Mouse (Mus musculus): Measurements from ENCODE around the gene Zfp423. TPM values are rescaled to one million over a fixed set of nuclear protein-coding genes. Genes with fewer than 3 reads are reported as not detected.

Zfp423 gene
- total RNA-seq, 1 experiment from 2014 or later: 22.0 TPM

- DNase-seq: peak; percentile 16
These were observed 297.1 kb downstream of the Zfp423 start for GRCm38 (mm10) chr8:87662307-87662771.

DNA sequence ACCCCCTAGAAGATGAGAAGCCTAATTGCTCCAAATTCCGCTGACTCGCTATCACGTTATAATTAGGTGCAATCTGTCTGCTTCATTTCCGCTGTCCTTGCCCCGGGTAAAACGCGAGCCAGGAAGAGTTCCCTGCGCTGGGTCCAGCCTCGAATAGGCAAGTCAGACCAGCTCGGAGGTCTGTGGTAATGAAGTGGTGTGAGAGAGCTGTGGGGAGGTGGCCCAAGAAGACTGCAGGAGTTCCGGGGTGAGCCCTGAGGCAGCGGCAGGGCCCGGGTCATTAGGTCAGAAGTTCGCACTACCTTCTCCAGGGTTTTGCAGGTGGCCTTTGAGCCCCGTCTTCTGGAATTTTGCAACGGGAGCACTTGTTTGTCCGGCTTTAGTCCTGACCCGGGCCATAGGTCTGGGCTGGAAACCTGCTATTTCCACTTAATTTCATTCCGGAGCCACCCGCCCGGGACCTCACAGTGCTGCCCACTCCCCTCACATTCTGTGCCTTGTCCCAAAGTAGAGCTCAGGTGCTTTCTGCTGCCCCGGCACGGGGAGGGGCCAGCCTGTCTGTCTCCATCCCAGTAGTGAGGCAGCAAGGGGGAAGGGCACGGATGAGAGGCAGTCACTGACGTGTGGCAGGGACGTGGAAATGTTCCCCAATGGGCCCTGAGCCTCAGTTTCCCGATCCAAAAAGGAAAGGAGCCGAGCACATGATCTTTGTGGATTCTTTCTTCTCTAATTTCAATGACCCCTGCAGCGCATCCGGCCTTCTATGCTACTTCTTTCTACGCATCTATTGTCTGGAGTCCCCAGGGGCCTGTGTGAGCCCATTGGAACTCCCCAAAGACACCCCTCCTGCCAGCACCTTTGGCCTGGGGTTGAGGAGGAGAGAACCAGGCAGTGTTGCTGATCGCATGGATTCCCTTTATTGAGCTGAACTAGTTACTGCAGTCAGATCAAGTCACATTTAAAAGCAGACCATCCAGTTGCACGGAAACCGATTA is 298.2 kb downstream of the Zfp423 start:
- DNase-seq: no peak

DNA sequence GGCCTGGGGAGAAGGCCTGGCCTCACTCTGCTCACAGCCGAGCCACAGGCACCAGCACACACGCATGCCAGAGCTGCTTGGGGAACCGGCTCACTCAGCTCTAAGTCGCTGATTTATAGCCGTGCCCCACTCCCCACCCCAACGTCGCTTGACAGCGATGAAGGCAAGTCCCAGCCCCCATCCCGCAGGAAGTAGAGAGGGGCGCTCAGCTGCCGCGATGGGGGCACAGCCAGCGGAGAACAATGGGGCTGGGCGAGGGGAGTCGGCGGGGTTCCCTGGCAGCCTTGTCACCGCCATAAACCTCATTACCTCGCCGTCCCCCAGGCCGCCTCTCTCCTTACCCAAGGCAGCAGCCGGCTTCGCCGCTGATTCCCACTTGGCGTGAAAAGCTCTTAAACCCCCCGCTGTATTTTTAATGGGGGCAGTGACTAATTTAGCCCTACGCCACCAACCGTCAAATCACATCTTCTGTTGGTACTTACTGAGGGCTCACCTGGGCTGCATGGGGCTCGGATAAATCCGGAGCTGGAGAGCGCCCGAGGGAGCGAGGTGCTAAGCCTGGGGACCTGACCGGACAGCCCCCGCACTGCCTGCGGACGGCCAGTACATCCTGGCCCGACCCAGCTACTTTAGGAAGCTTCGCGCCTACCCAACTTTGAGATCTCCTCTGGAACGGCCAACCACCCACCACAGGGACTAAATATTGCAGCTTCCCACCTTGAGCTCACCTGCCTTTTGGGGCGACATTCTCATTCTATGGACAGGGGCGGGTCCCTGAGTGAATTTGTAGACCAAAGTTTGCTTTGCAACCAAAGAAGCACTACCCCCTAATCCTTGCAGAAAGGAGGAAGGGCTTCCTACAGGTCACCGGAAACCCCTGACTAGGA is 299.1 kb downstream of the Zfp423 start:
- no peak for DNase-seq

DNA sequence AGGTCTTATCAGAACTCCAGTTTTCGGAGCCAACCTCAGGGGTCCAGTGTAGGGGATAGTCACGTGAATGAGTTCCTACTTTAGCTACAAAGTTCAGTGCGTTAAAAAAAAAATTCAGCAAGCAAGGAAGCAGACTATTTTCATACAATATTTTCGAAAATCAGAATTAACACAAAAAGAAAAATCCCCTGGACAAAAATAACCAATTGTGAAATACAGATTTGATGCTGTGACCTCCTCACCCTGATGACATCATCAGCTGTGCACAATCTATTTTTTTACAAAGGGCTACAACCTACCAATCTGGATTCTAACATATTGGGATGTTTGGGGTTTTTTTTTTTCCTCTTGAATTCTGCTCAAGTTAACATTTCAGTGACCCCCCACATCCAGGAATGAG is 301.9 kb downstream of the Zfp423 start:
- no peak for DNase-seq

DNA sequence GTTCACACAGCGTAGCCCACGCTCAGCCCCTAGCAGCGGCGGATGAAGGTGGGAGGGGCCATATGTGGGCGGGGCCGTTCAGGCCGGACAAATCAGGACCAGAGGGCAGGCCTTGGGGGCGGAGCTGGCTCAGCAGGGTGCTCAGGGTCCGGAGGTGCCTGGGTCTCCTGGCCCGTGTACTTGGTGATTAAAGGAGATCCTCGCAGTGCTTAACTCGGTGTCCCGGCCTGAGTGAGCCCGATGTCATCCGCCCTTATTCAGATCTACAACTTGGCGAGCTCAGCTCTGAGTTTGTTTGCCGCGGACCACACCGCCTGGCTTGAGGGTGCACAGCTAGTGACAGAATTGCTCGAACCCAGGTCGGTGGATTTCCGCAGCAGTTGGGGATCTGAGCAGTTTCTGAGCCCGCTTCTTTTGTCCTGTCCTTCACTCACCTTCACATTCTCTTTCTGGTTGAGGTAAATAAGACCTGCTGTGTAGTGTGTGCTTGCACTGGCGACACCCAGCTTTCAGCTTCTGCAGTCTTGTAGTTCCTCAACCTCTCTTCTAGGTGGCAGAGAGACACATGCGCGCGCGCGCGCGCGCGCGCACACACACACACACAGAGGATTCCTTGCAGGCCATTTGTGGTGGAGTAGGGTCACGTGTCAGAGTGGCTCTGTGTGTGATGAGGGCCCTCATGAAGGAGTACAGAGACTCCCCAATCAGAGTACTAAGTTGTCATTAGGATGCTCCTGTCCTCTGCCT is 302.7 kb downstream of the Zfp423 start:
- peak; percentile 90 for DNase-seq

GRCm38 (mm10) chr8:87655946-87656345 is 303.4 kb downstream of the Zfp423 start:
- no peak for DNase-seq

- DNase-seq: no peak
These were observed 311.6 kb downstream of the Zfp423 start for GRCm38 (mm10) chr8:87647781-87648180.

- no peak for DNase-seq
These were observed 313.4 kb downstream of the Zfp423 start for GRCm38 (mm10) chr8:87645829-87646483.

DNA sequence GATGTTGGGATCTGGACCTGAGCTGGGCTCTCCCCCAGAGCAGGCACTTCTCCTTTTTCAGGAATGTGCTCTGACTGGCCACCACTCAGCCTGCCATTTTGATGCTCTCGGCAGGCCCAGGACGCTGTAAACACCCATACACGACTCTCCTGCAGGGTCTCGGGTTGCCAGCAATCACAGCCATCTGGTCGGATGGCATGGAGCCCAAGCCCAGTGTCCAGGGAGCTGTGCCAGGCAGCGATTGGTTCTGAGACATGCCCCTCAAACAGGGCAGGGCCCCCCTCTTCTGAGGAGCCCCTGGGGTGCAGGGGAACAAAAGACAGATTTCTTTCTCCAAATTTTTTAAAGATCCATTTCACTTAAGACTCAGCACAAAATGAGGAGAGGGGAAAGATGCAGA is 314.0 kb downstream of the Zfp423 start:
- no peak for DNase-seq

GRCm38 (mm10) chr8:87640930-87641329 is 318.5 kb downstream of the Zfp423 start:
- DNase-seq: peak; percentile 60

- no peak for DNase-seq
These were observed 323.1 kb downstream of the Zfp423 start for GRCm38 (mm10) chr8:87636226-87636742.

DNA sequence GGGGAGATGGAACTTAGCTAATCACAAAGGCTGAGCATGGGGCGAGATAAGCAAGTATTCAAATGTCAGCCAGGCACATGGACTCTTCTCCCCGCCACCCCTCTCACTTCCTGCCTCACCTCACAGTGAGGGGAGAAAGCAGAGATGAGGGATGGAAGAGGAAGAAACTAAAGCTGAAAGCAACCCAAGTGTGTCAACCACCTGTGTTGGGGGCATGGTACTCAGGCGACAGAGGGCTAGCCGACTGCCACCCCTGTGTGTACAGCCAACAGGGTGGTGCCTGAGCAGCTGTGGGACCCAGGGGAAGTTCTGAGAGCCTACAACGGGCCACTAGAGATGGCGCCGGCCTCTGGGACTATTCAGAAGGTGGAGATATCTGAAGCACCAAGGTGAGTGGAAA is 327.6 kb downstream of the Zfp423 start:
- DNase-seq: no peak

DNA sequence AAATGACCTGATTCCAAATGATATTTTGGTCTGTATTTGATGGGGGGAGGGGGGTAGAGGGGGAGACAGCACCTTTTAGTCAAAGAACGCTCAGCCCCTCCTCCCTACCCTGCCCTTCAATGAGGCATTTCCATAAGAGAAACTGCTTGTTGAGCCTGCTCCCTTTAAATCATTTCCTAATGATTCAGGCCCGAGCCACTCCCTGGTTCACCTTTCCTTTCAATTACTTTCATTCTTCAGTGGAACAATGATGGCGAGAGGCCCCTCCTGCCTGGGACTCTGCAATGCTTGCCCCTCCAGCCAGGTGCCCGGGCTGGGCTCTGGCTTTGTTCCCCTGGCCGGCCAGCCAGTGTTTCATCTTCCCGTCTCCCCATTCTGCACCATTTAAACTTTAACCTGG is 329.7 kb downstream of the Zfp423 start:
- no peak for DNase-seq

DNA sequence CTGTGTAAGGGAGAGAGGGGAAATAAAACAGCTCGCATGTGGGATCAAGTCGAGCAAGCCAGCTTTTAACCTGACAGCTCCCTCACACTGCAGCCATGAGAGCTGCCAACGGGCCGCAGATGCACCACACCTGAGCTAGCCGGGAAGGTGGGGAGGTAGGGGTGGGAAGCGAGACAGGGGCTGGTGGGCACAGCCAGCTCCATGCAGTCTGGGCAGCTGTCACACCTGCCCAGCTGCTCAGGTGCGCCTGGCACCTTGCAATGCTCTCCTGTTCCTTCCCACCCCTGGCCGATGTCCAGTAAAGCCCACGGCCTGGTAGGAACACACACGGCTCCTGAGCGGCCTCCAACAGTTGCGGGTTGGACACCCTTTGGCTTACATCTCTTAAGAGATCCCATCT is 338.2 kb downstream of the Zfp423 start:
- DNase-seq: no peak

DNA sequence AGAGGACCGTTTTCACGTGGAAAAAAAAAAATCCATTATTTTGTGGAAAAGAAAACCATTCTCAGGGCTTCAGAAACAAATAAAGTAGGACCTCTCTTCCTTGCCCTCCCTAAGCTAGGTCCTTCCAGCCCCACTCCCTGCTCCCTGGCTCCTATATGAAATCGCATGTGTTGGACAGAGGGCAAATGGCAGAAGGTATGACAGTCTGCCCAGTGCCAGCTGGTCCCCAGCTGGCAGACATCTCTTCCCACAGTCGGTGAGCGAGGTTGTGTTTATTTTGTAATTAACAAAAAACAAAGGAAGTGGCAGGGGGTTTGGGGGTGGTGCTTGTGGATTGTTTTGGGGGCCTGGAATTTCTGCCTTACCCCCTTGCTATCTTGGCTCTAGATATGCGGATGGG is 339.2 kb downstream of the Zfp423 start:
- DNase-seq: no peak

GRCm38 (mm10) chr8:87619529-87619928 is 339.9 kb downstream of the Zfp423 start:
- no peak for DNase-seq

DNA sequence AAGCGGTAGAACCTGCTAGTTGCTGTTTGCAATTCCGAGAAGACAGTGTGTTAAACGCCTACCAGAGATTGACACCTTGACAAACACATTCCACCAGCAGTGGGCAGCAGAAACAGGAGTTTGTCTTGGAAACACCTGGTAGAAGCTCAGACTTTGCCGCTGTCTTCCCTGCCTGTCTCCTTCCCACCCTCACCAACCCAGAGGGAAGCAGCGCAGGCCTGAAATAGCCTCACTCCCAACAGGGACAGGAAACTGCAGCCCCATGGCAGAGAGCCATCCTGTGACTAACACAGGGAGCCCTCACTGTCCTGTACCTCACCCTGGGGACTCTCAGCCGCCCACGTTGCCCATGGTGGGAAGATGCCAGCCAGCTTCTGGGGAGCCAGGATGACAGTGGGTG is 340.3 kb downstream of the Zfp423 start:
- peak; percentile 67 for DNase-seq

DNA sequence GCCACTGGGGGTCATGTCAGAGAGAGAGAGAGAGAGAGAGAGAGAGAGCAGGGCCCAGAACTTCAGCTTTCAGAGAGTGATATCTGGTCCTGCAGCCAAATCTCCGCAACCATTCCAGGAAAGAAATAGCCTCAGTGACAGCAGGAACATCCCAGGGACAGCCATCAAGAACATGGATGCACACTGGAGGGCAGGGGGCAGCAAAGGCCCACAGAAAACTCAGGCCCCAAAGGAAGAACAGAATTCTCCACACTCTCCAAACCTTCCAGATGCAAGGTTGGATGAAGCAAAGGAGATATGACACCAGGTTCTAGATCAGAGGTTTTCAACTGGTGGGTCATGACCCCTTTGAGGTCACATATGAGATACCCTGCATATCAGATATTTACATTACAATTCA is 345.7 kb downstream of the Zfp423 start:
- no peak for DNase-seq
